ENCODE assay signal across 27 mouse cellular contexts in genomic region chr3:106070994-106071393, GRCm38 (mm10). TPM values are rescaled to one million over a fixed set of nuclear protein-coding genes. Genes with fewer than 3 reads are reported as not detected.
"Had no signal": no experiment of that assay in that cellular context is flagged by ENCODE, and none has a peak within 500 bp of the region (broad histone marks: within the 10 kb centered on the region; RNA-seq: fewer than 3 reads in every experiment).

No protein-coding gene starts in this region.

- H3K4me1 ChIP-seq: heart, embryonic 10.5 days; heart, embryonic 12.5 days; hindbrain, embryonic 10.5 days; hindbrain, embryonic 12.5 days; intestine, embryonic 15.5 days; limb, embryonic 10.5 days; limb, embryonic 12.5 days had no signal

- H3K36me3 ChIP-seq: heart, embryonic 10.5 days; heart, embryonic 12.5 days; hindbrain, embryonic 10.5 days; hindbrain, embryonic 12.5 days; intestine, embryonic 15.5 days; limb, embryonic 10.5 days; limb, embryonic 12.5 days had no signal

- H3K27ac ChIP-seq: gastrocnemius, adult 2 months; heart, embryonic 10.5 days; hindbrain, embryonic 10.5 days; hindbrain, embryonic 12.5 days; hindbrain, embryonic 14.5 days; intestine, embryonic 15.5 days; layer of hippocampus, adult 2 months; left cerebral cortex, adult 2 months; limb, embryonic 10.5 days; limb, embryonic 12.5 days had no signal

- DNase-seq: gastrocnemius, adult 2 months; gastrocnemius, postnatal 10 days; gastrocnemius, postnatal 25 days; heart, adult 18-20 months; heart, postnatal 10 days; heart, postnatal 4 days; kidney, adult 18-20 months; kidney, adult 8-10 months; kidney, postnatal 10 days; kidney, postnatal 25 days; kidney, postnatal 4 days had no signal

- H3K9ac ChIP-seq: heart, embryonic 12.5 days; hindbrain, embryonic 12.5 days; hindbrain, embryonic 14.5 days; intestine, embryonic 15.5 days; limb, embryonic 12.5 days had no signal

- H3K9me3 ChIP-seq: heart, embryonic 10.5 days; heart, embryonic 12.5 days; hindbrain, embryonic 10.5 days; hindbrain, embryonic 12.5 days; intestine, embryonic 15.5 days; limb, embryonic 10.5 days; limb, embryonic 12.5 days had no signal

- H3K4me2 ChIP-seq: heart, embryonic 12.5 days; hindbrain, embryonic 12.5 days; hindbrain, embryonic 14.5 days; intestine, embryonic 15.5 days; limb, embryonic 12.5 days had no signal

- ATAC-seq: hindbrain, embryonic 16.5 days; inflammation-experienced regulatory T-cells, adult 6 months; intestine, embryonic 15.5 days; intestine, postnatal 0 days had no signal

- H3K4me3 ChIP-seq: gastrocnemius, adult 2 months; heart, embryonic 10.5 days; heart, embryonic 12.5 days; hindbrain, embryonic 10.5 days; hindbrain, embryonic 12.5 days; intestine, embryonic 15.5 days; layer of hippocampus, adult 2 months; left cerebral cortex, adult 2 months; limb, embryonic 10.5 days; limb, embryonic 12.5 days had no signal

- H3K27me3 ChIP-seq: heart, embryonic 12.5 days; hindbrain, embryonic 12.5 days; intestine, embryonic 15.5 days; limb, embryonic 12.5 days had no signal

RNA-seq across cellular contexts. Expression of gene Chil5, which starts 38.4 kb away (rescaled TPM):
- polyA plus RNA-seq: heart, embryonic 10.5 days; hindbrain, embryonic 10.5 days; hindbrain, embryonic 12.5 days; intestine, postnatal 0 days; kidney, embryonic 14.5 days; kidney, embryonic 16.5 days; limb, embryonic 12.5 days had no signal

RNA-seq across cellular contexts. Expression of gene Chia1, which starts 42.0 kb away (rescaled TPM):
- polyA plus RNA-seq: intestine, embryonic 15.5 days; intestine, postnatal 0 days; kidney, embryonic 14.5 days; kidney, embryonic 16.5 days; limb, embryonic 10.5 days; limb, embryonic 12.5 days had no signal

RNA-seq across cellular contexts. Expression of gene Pifo, which starts 56.5 kb away (rescaled TPM):
- polyA plus RNA-seq: heart, embryonic 12.5 days; heart, embryonic 14.5 days; intestine, embryonic 15.5 days; intestine, postnatal 0 days; kidney, embryonic 14.5 days; limb, embryonic 10.5 days; limb, embryonic 12.5 days had no signal
